Mouse (Mus musculus) lung, postnatal 0 days (tissue): ENCODE data around the gene Pou2f3.

ENCODE experiments used
- CTCF ChIP-seq: IDR thresholded peaks from 2 replicates; pipeline ENCODE4 v1.5.1; 2016; ENCODE audit warnings: antibody characterized with exemption, mild to moderate bottlenecking
- EP300 ChIP-seq: IDR thresholded peaks from 2 replicates; pipeline ENCODE4 v1.6.1; 2016; ENCODE audit warnings: antibody characterized with exemption, mild to moderate bottlenecking, control low read depth

GRCm38 (mm10) chr9:43108081-43108480 is 102.1 kb downstream of the Pou2f3 start:
- TF ChIP-seq CTCF (no peak), EP300 (no peak)
